Mouse (Mus musculus) limb, embryonic 13.5 days (tissue): ENCODE results near the gene Padi2. TPM values are rescaled to one million over a fixed set of nuclear protein-coding genes. Genes with fewer than 3 reads are reported as not detected.

Experiments
- ATAC-seq: fragments of 200-750 bp; cut with Nextera tagmentation; 2 replicates; pipeline ENCODE4 v1.8.0; 2017; ENCODE audit warnings: low read depth, moderate number of reproducible peaks, moderate TSS enrichment; ENCODE audit not compliant: low FRiP score
- H3K27ac ChIP-seq: fragments of 300-500 bp; sonication (generic); 2 replicates; pipeline ENCODE4 v1.5.1; 2015; ENCODE audit warnings: inconsistent platforms, mild to moderate bottlenecking, moderate library complexity
- H3K27me3 ChIP-seq: fragments of 300-500 bp; sonication (generic); 2 replicates; pipeline ENCODE4 v1.6.1; 2015; ENCODE audit warnings: mild to moderate bottlenecking, inconsistent platforms
- H3K36me3 ChIP-seq: fragments of 300-500 bp; sonication (generic); 2 replicates; pipeline ENCODE4 v1.6.1; 2015; ENCODE audit warnings: inconsistent platforms, mild to moderate bottlenecking, moderate library complexity
- H3K4me1 ChIP-seq: fragments of 300-500 bp; sonication (generic); 2 replicates; pipeline ENCODE4 v1.6.1; 2015; ENCODE audit warnings: inconsistent platforms
- H3K4me2 ChIP-seq: fragments of 300-500 bp; sonication (generic); replicated peaks from 2 replicates; pipeline ENCODE4 v1.6.1; 2015; ENCODE audit warnings: inconsistent platforms, mild to moderate bottlenecking, moderate library complexity
- H3K4me3 ChIP-seq: fragments of 300-500 bp; sonication (generic); 2 replicates; pipeline ENCODE4 v1.5.1; 2015; ENCODE audit warnings: moderate library complexity, mild to moderate bottlenecking, inconsistent platforms
- H3K9ac ChIP-seq: fragments of 300-500 bp; sonication (generic); 2 replicates; pipeline ENCODE4 v1.6.1; 2015; ENCODE audit warnings: mild to moderate bottlenecking, inconsistent platforms
- H3K9me3 ChIP-seq: fragments of 300-500 bp; sonication (generic); 2 replicates; pipeline ENCODE4 v1.6.1; 2016; ENCODE audit warnings: inconsistent platforms
- WGBS: fragments of 180-500 bp; shearing (Covaris S2); methylation state at CpG from one replicate; pipeline ENCODE4 v1.1.7; 2015; 5-methylcytosine and 5-hydroxymethylcytosine counted together
- polyA plus RNA-seq: library from polyadenylated mRNA; unstranded; fragments of >200 nt; fragmentation: Nextera tagmentation; extraction: Ambion mirVana; gene quantifications from 2 replicates; pipeline ENCODE4 v1.2.1, GENCODE M21; 2015

Padi2 gene
- polyA plus RNA-seq, 1 experiment from 2014 or later: 1.3 TPM

DNA sequence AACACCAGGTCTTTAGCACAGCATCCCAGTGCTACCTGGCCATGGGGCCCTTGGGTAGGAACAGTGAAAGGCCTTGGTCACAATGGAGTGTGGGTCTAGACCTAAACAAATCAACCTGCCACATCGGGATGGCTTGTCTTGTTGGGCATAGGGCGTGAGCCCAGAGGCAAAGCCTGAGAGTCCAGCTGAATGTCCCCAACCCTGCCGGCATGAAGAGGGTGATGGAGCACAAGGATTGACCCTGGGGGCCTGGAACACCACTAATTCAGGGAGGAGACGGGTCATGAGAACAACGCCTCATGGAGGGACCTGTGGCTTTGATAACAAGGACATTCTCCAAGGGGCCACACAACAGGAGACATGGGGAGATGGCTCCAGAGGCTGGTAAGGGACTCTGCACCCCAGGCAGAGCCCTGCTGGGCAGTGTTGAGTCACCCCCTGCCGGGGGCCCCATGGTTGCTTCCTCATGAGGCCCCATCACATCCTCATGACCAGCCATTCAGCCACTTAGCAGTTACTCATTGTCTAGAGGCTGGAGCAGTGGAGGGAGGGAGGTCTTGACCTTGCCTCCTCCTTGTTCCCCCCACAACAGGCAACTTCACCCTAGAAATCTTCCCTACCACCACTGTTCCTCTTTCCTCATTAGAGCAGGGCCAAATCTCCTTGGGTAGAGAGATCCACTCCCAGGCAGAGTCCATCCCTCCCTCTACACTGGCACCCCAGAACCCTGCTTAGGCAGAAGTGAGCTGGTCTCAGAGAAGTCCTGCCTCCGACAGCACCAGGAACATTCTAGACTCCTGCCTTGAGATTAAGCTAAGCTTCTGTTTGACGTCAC is 34.1 kb upstream of the Padi2 start:
- no peaks in the 10 kb centered on the region for H3K36me3 ChIP-seq
- 84% methylated on average over 8 of the region's 8 CpGs for WGBS
- no peak for ATAC-seq

DNA sequence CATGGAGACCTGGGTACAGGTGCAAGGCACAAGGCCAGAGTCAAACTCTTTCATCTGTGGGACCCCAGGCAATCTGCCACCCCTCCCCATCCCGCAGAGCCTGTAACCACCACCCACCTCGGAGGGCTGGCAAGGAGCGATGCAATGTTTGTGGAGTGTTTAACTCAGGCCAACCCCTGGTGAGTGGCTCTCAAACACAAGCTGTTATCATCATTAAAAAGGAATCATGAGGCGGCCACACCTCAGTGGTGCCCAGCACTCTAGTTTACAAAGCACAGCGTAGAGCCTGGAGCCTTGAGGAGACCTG is 33.5 kb upstream of the Padi2 start:
- peaks cover 17% of the 10 kb centered on the region for H3K9me3 ChIP-seq
- H3K9ac ChIP-seq: no peak overlapping the region
- 0 out of 2 replicates have a peak, but pooled peaks cover 6% of the 10 kb centered on the region for H3K27me3 ChIP-seq
- H3K4me3 ChIP-seq: no peak overlapping the region
- H3K4me1 ChIP-seq: peaks cover 18% of the 10 kb centered on the region
- no peak overlapping the region for H3K27ac ChIP-seq
- ATAC-seq: no peak
- no peak overlapping the region for H3K4me2 ChIP-seq
- WGBS: 72% methylated on average over 5 of the region's 5 CpGs
- H3K36me3 ChIP-seq: no peaks in the 10 kb centered on the region

More for the DNA sequence above, 34.1 kb upstream of the Padi2 start:
- Histone ChIP-seq H3K9me3 (peaks cover 17% of the 10 kb centered on the region), H3K9ac (no peak overlapping the region), H3K4me1 (peaks cover 22% of the 10 kb centered on the region), H3K27ac (no peak overlapping the region), H3K27me3 (0 out of 2 replicates have a peak, but pooled peaks cover 6% of the 10 kb centered on the region), H3K4me3 (no peak overlapping the region), H3K4me2 (no peak overlapping the region)

DNA sequence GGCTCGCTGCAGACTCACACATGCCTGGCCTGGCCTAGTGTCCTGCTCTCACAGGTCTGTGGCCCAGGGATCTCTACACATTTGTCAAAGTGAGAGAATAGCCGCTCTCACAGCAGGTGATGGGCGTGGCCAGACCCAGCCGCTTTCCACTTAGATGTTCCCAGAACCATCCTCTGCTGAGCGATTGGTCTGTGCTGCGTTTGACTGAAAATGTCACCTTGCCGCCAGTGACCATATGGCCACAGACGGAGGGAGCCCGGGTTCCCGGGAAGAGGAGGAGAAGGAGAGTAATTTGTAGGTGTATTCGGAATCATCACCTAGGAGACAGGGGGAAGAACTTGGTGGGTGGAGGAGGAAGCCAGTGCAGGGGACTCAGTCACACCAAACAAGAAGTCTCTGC is 33.1 kb upstream of the Padi2 start:
- H3K9me3 ChIP-seq: peaks cover 17% of the 10 kb centered on the region

DNA sequence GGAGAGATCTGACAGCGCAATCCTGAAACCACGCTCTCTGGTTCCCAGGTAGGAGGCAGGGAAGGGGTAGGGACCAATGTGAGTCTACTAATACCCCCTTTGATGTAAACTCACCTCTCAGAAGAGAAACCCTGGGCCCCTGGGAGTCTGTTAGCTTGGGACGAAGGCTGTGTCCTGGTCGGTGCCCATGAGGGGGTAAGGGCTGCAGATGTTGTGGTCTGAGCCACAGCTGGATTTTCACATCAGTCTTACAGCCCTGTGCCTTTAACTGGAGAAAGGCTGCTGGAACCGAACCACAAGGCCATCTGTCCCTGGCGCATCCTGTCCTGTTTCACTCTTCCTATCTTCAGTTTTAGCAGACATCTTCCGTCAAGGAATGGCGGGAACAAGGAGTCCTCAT is 30.0 kb upstream of the Padi2 start:
- Histone ChIP-seq H3K9ac (no peak overlapping the region), H3K9me3 (peaks cover 17% of the 10 kb centered on the region), H3K4me1 (0 out of 2 replicates have a peak, but pooled peaks cover 3% of the 10 kb centered on the region), H3K4me2 (no peak overlapping the region), H3K27ac (no peak overlapping the region), H3K4me3 (no peak overlapping the region), H3K36me3 (no peaks in the 10 kb centered on the region), H3K27me3 (no peaks in the 10 kb centered on the region)
- no peak for ATAC-seq
- WGBS: 82% methylated on average over 8 of the region's 8 CpGs

More for the DNA sequence above, 33.1 kb upstream of the Padi2 start:
- Histone ChIP-seq H3K9ac (no peak overlapping the region), H3K27me3 (0 out of 2 replicates have a peak, but pooled peaks cover 6% of the 10 kb centered on the region), H3K27ac (no peak overlapping the region), H3K4me3 (no peak overlapping the region), H3K4me2 (no peak overlapping the region), H3K4me1 (peaks cover 17% of the 10 kb centered on the region), H3K36me3 (no peaks in the 10 kb centered on the region)
- WGBS: 41% methylated on average over 11 of the region's 11 CpGs
- ATAC-seq: no peak

DNA sequence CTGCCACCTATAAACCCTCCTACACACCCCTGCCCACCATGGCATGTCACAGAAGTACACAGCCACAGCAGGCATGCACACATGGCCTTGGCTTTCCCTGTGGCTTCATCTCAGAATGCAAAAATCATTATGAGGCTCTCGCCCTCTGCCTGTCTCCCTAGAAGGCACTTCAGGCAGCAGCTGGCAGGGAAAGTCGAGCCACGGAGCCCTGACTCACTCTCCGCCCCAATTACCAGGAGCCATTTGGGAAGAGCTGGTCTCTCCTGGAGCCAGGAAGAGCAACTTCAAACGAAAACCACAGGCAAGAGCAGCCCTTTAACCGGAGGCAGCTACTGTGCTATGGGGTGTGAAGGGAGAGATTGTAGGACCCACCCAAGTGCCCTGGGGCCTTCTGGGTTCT is 29.5 kb upstream of the Padi2 start:
- no peak overlapping the region for H3K9ac ChIP-seq
- H3K9me3 ChIP-seq: peaks cover 17% of the 10 kb centered on the region
- no peak overlapping the region for H3K4me3 ChIP-seq
- H3K4me1 ChIP-seq: 0 out of 2 replicates have a peak, but pooled peaks cover 3% of the 10 kb centered on the region
- H3K36me3 ChIP-seq: no peaks in the 10 kb centered on the region
- no peak for ATAC-seq
- 26% methylated on average over 6 of the region's 6 CpGs for WGBS
- no peaks in the 10 kb centered on the region for H3K27me3 ChIP-seq
- H3K4me2 ChIP-seq: no peak overlapping the region
- H3K27ac ChIP-seq: no peak overlapping the region

DNA sequence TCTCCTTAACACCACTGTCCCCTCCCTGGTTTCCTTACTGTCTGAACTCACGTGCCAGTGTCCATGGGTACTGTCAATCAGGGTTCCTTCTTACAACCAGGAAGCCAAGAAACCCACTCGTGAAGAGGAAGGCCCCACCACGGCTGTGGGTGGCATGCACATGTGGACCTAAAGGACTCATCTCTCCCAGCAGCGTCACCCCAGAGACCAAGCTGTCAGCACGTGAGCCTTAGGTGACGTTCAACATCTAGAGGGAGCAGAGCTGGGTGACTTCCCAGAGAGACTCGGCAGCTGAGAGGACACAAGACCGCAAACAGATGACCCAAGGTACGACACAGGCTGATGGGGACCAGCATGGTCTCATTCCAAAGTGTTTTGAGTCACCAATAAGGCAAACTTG is 28.7 kb upstream of the Padi2 start:
- Histone ChIP-seq H3K9ac (no peak overlapping the region), H3K9me3 (peaks cover 17% of the 10 kb centered on the region), H3K27ac (no peak overlapping the region), H3K4me2 (no peak overlapping the region), H3K27me3 (no peaks in the 10 kb centered on the region), H3K36me3 (no peaks in the 10 kb centered on the region), H3K4me3 (no peak overlapping the region), H3K4me1 (0 out of 2 replicates have a peak, but pooled peaks cover 3% of the 10 kb centered on the region)
- WGBS: 77% methylated on average over 9 of the region's 9 CpGs
- ATAC-seq: no peak

DNA sequence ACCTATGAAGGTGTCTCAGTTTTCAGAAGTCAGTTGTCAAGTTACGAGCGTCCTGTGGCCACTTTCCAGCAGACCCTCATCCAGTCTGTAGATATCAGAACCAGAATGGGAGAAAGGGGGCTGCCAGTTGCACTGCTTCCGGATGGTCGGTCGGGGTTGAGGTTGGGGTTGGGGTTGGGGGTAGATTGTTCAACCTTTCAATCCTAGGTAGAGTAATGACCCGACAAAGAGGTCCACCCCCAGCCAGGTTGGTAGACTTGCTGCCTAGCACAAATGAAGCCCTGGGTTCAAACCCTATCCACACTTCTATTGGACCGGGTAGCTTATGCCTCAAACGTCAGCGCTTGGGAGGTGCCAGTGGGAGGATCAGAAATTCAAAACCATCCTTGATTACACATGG is 27.5 kb upstream of the Padi2 start:
- H3K27me3 ChIP-seq: no peaks in the 10 kb centered on the region
- no peak for ATAC-seq
- peaks cover 9% of the 10 kb centered on the region for H3K9me3 ChIP-seq
- H3K36me3 ChIP-seq: no peaks in the 10 kb centered on the region
- H3K4me1 ChIP-seq: 0 out of 2 replicates have a peak, but pooled peaks cover 3% of the 10 kb centered on the region
- no peak overlapping the region for H3K9ac ChIP-seq
- H3K4me3 ChIP-seq: no peak overlapping the region
- no peak overlapping the region for H3K4me2 ChIP-seq
- H3K27ac ChIP-seq: no peak overlapping the region
- 88% methylated on average over 9 of the region's 9 CpGs for WGBS

DNA sequence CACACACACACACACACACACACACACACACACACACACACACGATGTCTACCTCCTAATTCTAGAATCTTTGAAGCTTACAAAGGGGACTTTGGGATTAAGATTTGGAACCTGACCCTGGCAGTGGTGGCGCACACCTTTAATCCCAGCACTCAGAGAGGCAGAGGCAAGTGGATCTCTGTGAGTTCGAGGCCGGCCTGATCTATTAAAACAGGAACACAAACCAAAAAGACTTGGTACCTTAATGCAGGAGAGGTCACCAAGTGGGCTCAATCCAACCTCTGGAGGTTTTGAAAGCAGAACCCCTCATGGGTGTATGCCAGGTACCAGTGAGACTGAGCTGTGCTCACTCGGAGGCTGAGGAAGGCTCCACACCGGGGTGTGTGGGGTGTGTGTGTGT is 27.0 kb upstream of the Padi2 start:
- Histone ChIP-seq H3K36me3 (no peaks in the 10 kb centered on the region), H3K27me3 (no peaks in the 10 kb centered on the region), H3K4me3 (no peak overlapping the region), H3K27ac (no peak overlapping the region), H3K4me2 (no peak overlapping the region), H3K9me3 (peaks cover 5% of the 10 kb centered on the region), H3K4me1 (0 out of 2 replicates have a peak, but pooled peaks cover 3% of the 10 kb centered on the region), H3K9ac (no peak overlapping the region)
- WGBS: 89% methylated on average over 6 of the region's 6 CpGs
- ATAC-seq: no peak

DNA sequence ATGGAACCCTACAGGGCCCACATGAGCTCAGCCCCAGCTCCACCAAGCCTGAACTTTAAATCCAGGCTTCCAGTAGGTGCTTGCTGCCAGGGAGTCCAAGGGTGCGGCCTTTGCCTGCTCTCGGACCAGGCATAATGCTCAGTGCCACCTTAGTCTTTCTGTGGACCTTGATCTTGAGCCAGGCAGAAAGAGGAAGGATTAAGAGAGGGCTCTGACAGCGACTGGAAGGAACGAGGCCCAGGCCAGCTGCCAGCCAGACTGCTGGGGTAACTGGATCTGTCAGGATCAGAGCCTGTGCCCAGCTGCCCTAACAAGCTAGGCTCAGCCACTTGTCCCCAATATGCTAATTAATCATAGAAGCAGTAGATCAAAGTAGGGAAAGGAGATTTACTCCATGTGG is 26.4 kb upstream of the Padi2 start:
- H3K27me3 ChIP-seq: no peaks in the 10 kb centered on the region
- no peak overlapping the region for H3K9ac ChIP-seq
- 0 out of 2 replicates have a peak, but pooled peaks cover 3% of the 10 kb centered on the region for H3K4me1 ChIP-seq
- WGBS: 46% methylated on average over 4 of the region's 4 CpGs
- ATAC-seq: no peak
- H3K36me3 ChIP-seq: no peaks in the 10 kb centered on the region
- H3K4me2 ChIP-seq: no peak overlapping the region
- no peak overlapping the region for H3K27ac ChIP-seq
- H3K9me3 ChIP-seq: 0 out of 2 replicates have a peak, but pooled peaks cover 2% of the 10 kb centered on the region
- H3K4me3 ChIP-seq: no peak overlapping the region

DNA sequence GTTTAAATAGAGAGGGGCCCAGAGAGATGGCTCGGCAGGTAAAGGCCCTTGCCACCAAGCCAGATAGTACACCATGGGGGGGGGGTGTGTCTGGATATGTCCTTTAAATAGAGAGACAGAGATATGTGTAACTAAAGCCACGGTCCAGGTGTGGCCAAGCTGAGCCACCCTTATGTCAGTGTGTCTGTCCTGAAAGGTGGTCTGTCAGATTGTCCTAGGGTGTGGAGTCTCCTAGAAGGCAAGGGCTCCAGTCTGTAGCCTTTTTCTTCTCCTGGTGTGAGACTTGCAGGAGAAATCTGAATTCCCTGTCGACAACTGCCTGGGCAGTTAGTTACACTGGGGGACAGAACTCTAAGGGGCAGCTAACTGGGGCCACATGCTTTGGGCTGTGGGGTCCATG is 25.9 kb upstream of the Padi2 start:
- no peak overlapping the region for H3K27ac ChIP-seq
- ATAC-seq: no peak
- H3K4me1 ChIP-seq: 0 out of 2 replicates have a peak, but pooled peaks cover 3% of the 10 kb centered on the region
- no peak overlapping the region for H3K9ac ChIP-seq
- H3K36me3 ChIP-seq: no peaks in the 10 kb centered on the region
- H3K27me3 ChIP-seq: no peaks in the 10 kb centered on the region
- H3K4me2 ChIP-seq: no peak overlapping the region
- WGBS: 73% methylated on average over 3 of the region's 3 CpGs
- H3K9me3 ChIP-seq: 0 out of 2 replicates have a peak, but pooled peaks cover 2% of the 10 kb centered on the region
- no peak overlapping the region for H3K4me3 ChIP-seq

DNA sequence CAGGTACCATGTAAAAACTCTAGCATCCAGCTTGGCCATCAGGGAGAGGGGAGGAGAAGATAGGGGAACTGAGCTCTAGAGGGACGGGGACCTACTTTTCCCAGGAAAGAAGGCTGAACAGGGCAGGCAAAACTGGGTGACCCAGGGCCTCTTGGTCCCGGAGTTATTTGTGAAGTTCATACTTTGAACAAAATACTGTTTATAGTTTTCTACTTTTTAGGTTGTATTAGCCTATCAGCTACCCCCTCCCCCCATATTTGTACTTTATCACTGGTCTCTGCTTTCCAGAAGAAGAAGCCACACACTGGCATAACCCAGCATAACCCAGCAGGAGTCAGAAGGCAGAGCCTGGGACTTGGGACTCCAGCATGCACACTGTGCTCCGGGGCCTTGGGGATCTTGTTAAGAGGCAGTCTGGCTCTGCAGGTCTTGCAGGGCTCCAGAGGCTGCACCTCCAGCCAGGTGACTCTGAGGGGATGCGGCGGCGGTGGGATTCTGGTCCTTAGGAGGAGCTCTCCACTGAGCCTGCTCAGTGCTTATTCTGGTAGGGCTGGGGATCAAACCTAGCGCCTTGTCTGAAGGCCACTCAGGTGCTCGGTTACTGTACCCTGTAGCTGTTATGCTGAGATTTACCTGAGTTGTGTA is 25.0 kb upstream of the Padi2 start:
- 0 out of 2 replicates have a peak, but pooled peaks cover 3% of the 10 kb centered on the region for H3K4me1 ChIP-seq
- no peaks in the 10 kb centered on the region for H3K27me3 ChIP-seq
- H3K4me3 ChIP-seq: no peak overlapping the region
- H3K36me3 ChIP-seq: no peaks in the 10 kb centered on the region
- no peak overlapping the region for H3K4me2 ChIP-seq
- H3K9me3 ChIP-seq: 0 out of 2 replicates have a peak, but pooled peaks cover 2% of the 10 kb centered on the region
- no peak for ATAC-seq
- H3K27ac ChIP-seq: no peak overlapping the region
- 86% methylated on average over 8 of the region's 8 CpGs for WGBS
- no peak overlapping the region for H3K9ac ChIP-seq

DNA sequence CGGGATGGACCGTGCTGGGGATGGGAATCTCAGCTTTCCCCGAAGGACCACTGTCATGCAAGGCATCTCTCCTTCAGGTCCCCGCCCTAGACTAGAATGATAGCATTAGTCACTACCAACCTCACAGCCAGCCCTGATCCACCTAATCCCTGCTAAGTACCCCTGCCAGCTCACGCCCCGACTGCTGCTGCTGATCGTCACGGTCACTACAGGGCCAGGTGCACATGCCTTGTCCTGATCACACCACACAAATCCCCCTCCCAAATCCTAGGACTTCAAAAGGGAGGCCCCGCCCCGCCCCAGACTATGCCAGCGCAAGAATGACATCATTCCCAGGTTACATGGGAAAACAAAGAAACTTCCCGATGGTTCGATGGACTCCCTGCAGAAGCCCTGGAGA is 24.4 kb upstream of the Padi2 start:
- Histone ChIP-seq H3K9ac (no peak overlapping the region), H3K36me3 (no peaks in the 10 kb centered on the region), H3K4me2 (no peak overlapping the region), H3K9me3 (0 out of 2 replicates have a peak, but pooled peaks cover 2% of the 10 kb centered on the region), H3K27ac (no peak overlapping the region), H3K27me3 (no peaks in the 10 kb centered on the region), H3K4me3 (no peak overlapping the region), H3K4me1 (0 out of 2 replicates have a peak, but pooled peaks cover 3% of the 10 kb centered on the region)
- WGBS: 86% methylated on average over 13 of the region's 13 CpGs
- ATAC-seq: no peak
